In genomic region chr10:17727926-17728279, GRCm38 (mm10) we compare ENCODE assay signal across 7 mouse cellular contexts. TPM values are rescaled to one million over a fixed set of nuclear protein-coding genes. Genes with fewer than 3 reads are reported as not detected.
DNase-seq lines count a peak whose midpoint lies in the region; ATAC-seq and TF ChIP-seq lines count a peak whose summit lies in the region.

No protein-coding gene starts in this region.

- no peak for TF ChIP-seq EP300 in liver, embryonic 14.5 days (IDR thresholded peaks at IDR 0.05; ENCODE audit: low read depth)

- H3K27ac ChIP-seq in hindbrain, embryonic 10.5 days = peak overlapping the region; percentile 79
- no peak overlapping the region for H3K27ac ChIP-seq in liver, embryonic 14.5 days

- no peak for ATAC-seq in megakaryocyte, adult 5-6 weeks (ENCODE audit: poor library complexity, severe bottlenecking)
- no peak for ATAC-seq in liver, embryonic 14.5 days (ENCODE audit: insufficient read depth)

- peaks cover 29% of the 10 kb centered on the region for H3K36me3 ChIP-seq in megakaryocyte, embryonic 14.5 days (replicated peaks; ENCODE audit: low read length)
- peaks cover 16% of the 10 kb centered on the region for H3K36me3 ChIP-seq in hindbrain, embryonic 10.5 days
- peaks cover 3% of the 10 kb centered on the region; the same call in 1 of the 2 replicates for H3K36me3 ChIP-seq in liver, embryonic 14.5 days (replicated peaks; ENCODE audit: control insufficient read depth, insufficient read depth, low read depth)

- peak; percentile 42; the same call in 1 of the 2 replicates for TF ChIP-seq CTCF in liver, embryonic 14.5 days (IDR thresholded peaks at IDR 0.05; ENCODE audit: low read depth)

- H3K9ac ChIP-seq in liver, embryonic 14.5 days (replicated peaks) = no peak overlapping the region

- peaks cover 34% of the 10 kb centered on the region for H3K4me1 ChIP-seq in megakaryocyte, embryonic 14.5 days
- H3K4me1 ChIP-seq in hindbrain, embryonic 10.5 days (replicated peaks) = peaks cover 37% of the 10 kb centered on the region
- H3K4me1 ChIP-seq in liver, embryonic 14.5 days (replicated peaks; ENCODE audit: control insufficient read depth in 2 of 2, insufficient read depth in 2 of 2, low read length in 1 of 2) = peaks cover 0 to 14% of the 10 kb centered on the region in 2 experiments; a peak in 3 of 4 replicates

- H3K4me2 ChIP-seq in liver, embryonic 14.5 days (ENCODE audit: low read depth) = peak overlapping the region; percentile 51

- DNase-seq in c-Kit-positive CD71-negative TER-119-negative erythroid progenitor cells, embryonic 14.5 days (ENCODE audit: low read depth) = peak; percentile 43
- DNase-seq in hindbrain, embryonic 10.5 days (ENCODE audit: low spot score) = no peak
- DNase-seq in liver, embryonic 14.5 days (ENCODE audit: low read depth in 3 of 3, low spot score in 3 of 3) = peak in 1 of 3 experiments; percentile 28
- peak; percentile 32 for DNase-seq in retina, adult 2 months (ENCODE audit: low read depth, low spot score)
- DNase-seq in layer of hippocampus, adult 18-20 months (ENCODE audit: low spot score in 2 of 2) = no peak

- WGBS in hindbrain, embryonic 10.5 days = 11% methylated on average over 5 of the region's 5 CpGs
- WGBS in liver, embryonic 14.5 days (ENCODE audit: insufficient replicate concordance) = 6% methylated on average over 5 of the region's 5 CpGs

- no peaks in the 10 kb centered on the region for H3K27me3 ChIP-seq in megakaryocyte, embryonic 14.5 days (replicated peaks)
- no peaks in the 10 kb centered on the region for H3K27me3 ChIP-seq in hindbrain, embryonic 10.5 days (ENCODE audit: insufficient read depth, poor library complexity, severe bottlenecking)
- no peaks in the 10 kb centered on the region for H3K27me3 ChIP-seq in liver, embryonic 14.5 days (ENCODE audit: control insufficient read depth, insufficient read depth, low read length)

- peak overlapping the region; percentile 77 for H3K4me3 ChIP-seq in megakaryocyte, embryonic 14.5 days (replicated peaks)
- H3K4me3 ChIP-seq in hindbrain, embryonic 10.5 days = peak overlapping the region; percentile 94; the same call in 1 of the 2 replicates
- no peak overlapping the region; a peak in 1 of 4 replicates for H3K4me3 ChIP-seq in liver, embryonic 14.5 days (ENCODE audit: insufficient read depth in 1 of 2, low read depth in 2 of 2, low read length in 2 of 2)

- H3K9me3 ChIP-seq in megakaryocyte, embryonic 14.5 days = no peaks in the 10 kb centered on the region
- no peaks in the 10 kb centered on the region for H3K9me3 ChIP-seq in hindbrain, embryonic 10.5 days
- H3K9me3 ChIP-seq in liver, embryonic 14.5 days (ENCODE audit: control insufficient read depth, low read length) = no peaks in the 10 kb centered on the region

RNA-seq across cellular contexts. Expression of gene Cited2, which starts 4.9 kb away (rescaled TPM):
- polyA plus RNA-seq in megakaryocyte, embryonic 14.5 days (2012; ENCODE audit: insufficient read depth, low replicate concordance) = 476 and 713 TPM in 2 replicates
- total RNA-seq in megakaryocyte, adult 5-6 weeks (2015) = 133 and 151 TPM in 2 replicates
- total RNA-seq in megakaryocyte, adult 5-6 weeks (2017) = 55.1 and 85.7 TPM in 2 replicates
- polyA plus RNA-seq in hindbrain, embryonic 10.5 days (2016; fragmentation: Nextera tagmentation; extraction: Ambion mirVana) = 76.3 and 113 TPM in 2 replicates
- 17.8 and 18.2 TPM in 2 replicates for polyA plus RNA-seq in liver, embryonic 14.5 days (2012; rRNA removed)
- 12.3 and 12.7 TPM in 2 replicates for polyA plus RNA-seq in liver, embryonic 14.5 days (2014; fragmentation: Nextera tagmentation; extraction: Ambion mirVana)
- total RNA-seq in layer of hippocampus, adult 18-20 months (2021) = 10 to 100 TPM; 37.0 to 38.0 TPM

Comparison
In these comparisons a context has a peak if more than half of its experiments do, and no peak if none do; other contexts are left out.
1. H3K4me3 ChIP-seq: peak in megakaryocyte, embryonic 14.5 days (single experiment) and hindbrain, embryonic 10.5 days (single experiment); none in liver, embryonic 14.5 days (0 of 2).
2. DNase-seq: peak in c-Kit-positive CD71-negative TER-119-negative erythroid progenitor cells, embryonic 14.5 days (single experiment) and retina, adult 2 months (single experiment); none in hindbrain, embryonic 10.5 days (single experiment) and layer of hippocampus, adult 18-20 months (0 of 2).